Comparison of ENCODE assay signal across 8 mouse cellular contexts in the genomic region with DNA sequence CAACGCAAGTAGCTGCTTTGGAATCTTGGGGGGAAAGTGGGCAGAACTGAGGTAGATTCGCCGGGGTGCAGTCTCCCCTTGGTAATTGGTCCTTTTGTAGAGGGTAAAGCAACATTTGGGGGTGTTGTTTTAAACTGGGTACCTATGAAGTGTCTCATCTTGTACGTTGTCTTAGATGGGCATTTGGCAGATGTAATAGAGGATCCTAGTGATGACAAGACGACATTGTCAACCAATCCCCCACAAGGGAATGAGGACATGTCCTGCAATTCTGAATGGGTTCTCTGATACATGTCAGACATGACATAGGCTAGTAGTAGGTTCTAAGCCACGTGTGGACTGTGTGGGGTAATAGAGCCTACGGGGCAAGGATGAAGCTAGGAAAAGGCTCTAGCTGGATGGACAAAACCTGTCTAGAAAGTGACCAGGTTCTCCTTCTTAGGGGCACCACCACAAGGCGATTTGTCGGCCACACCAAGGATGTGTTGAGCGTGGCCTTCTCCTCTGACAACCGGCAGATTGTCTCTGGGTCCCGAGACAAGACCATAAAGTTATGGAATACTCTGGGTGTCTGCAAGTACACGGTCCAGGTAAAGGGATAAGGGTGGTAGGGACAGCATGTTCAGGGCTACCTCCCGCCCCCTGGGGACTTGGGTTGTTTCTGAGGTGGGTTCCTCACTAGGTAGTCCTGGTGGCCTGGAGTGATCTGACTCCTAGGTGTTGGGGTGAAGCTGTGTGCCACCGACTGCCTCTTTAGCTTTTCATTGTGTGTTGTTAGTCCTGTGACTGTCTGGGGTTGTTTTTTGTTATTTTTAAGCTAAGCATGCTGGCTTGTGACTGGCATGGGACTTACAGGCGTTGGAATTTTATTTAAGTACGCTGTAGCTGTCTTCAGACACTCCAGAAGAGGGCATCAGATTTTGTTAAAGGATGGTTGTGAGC. TPM values are rescaled to one million over a fixed set of nuclear protein-coding genes. Genes with fewer than 3 reads are reported as not detected.
DNase-seq lines count a peak whose midpoint lies in the region; ATAC-seq and TF ChIP-seq lines count a peak whose summit lies in the region.

No protein-coding gene starts in this region.

- WGBS in forebrain, embryonic 15.5 days = 79% methylated on average over 17 of the region's 17 CpGs
- 50% methylated on average over 17 of the region's 17 CpGs for WGBS in liver, embryonic 13.5 days (ENCODE audit: insufficient replicate concordance)

- TF ChIP-seq EP300 in CH12.LX (IDR thresholded peaks at IDR 0.05; ENCODE audit: low read length) = no peak

- no peak for ATAC-seq in forebrain, embryonic 15.5 days (replicated peaks)
- no peak for ATAC-seq in liver, embryonic 13.5 days (ENCODE audit: low read depth)

- in situ Hi-C loops in CH12.LX (cut with MboI; ENCODE audit: low pct_ligation_motif_present, low pct_unique_long_range_greater_than_20kb, low sequenced_read_pairs) = no loop called here

- TF ChIP-seq POLR2A in CH12.LX (IDR thresholded peaks at IDR 0.05; ENCODE audit: low read depth, low read length) = peak; percentile 45

- no peak for DNase-seq in gastrocnemius, adult 2 months
- DNase-seq in gastrocnemius, adult 8-10 months (ENCODE audit: low spot score in 2 of 2) = no peak
- no peak for DNase-seq in CH12.LX (ENCODE audit: extremely low read depth)
- no peak for DNase-seq in liver, embryonic 13.5 days
- no peak for DNase-seq in urinary bladder, postnatal 4 days (ENCODE audit: low spot score in 2 of 2)
- DNase-seq in layer of hippocampus, adult 8-10 months (ENCODE audit: low spot score in 2 of 2) = no peak
- DNase-seq in left cerebral cortex, adult 8-10 months (ENCODE audit: low spot score in 2 of 2) = no peak

- intact Hi-C loops in gastrocnemius, adult 2 months (cut with DNase I) = loop anchor here (1.0 kb wide), 1 partner anchor 14 kb away; no protein-coding TSS in a partner anchor

- no peak overlapping the region for H3K27ac ChIP-seq in gastrocnemius, adult 2 months
- peak overlapping the region; percentile 18 for H3K27ac ChIP-seq in CH12.LX (ENCODE audit: insufficient read depth, low read depth)
- H3K27ac ChIP-seq in forebrain, embryonic 15.5 days (replicated peaks) = no peak overlapping the region
- peak overlapping the region; percentile 94 for H3K27ac ChIP-seq in liver, embryonic 13.5 days

- peaks cover 12 to 61% of the 10 kb centered on the region in 2 experiments for H3K4me1 ChIP-seq in CH12.LX (ENCODE audit: control insufficient read depth in 1 of 2, insufficient read depth in 2 of 2)
- peaks cover 42% of the 10 kb centered on the region for H3K4me1 ChIP-seq in forebrain, embryonic 15.5 days
- H3K4me1 ChIP-seq in liver, embryonic 13.5 days (replicated peaks) = peaks cover 69% of the 10 kb centered on the region

- H3K9ac ChIP-seq in CH12.LX (ENCODE audit: insufficient read depth, low read depth) = peak overlapping the region; percentile 100
- peak overlapping the region; percentile 77 for H3K9ac ChIP-seq in forebrain, embryonic 15.5 days (replicated peaks)
- peak overlapping the region; percentile 92 for H3K9ac ChIP-seq in liver, embryonic 13.5 days

- peak overlapping the region; percentile 96 for H3K4me2 ChIP-seq in CH12.LX (ENCODE audit: insufficient read depth, low read depth, poor library complexity, severe bottlenecking)
- peak overlapping the region; percentile 93 for H3K4me2 ChIP-seq in forebrain, embryonic 15.5 days (replicated peaks)
- H3K4me2 ChIP-seq in liver, embryonic 13.5 days = peak overlapping the region; percentile 84

- no peaks in the 10 kb centered on the region for H3K27me3 ChIP-seq in CH12.LX (replicated peaks)
- H3K27me3 ChIP-seq in forebrain, embryonic 15.5 days = no peaks in the 10 kb centered on the region
- no peaks in the 10 kb centered on the region for H3K27me3 ChIP-seq in liver, embryonic 13.5 days

- no peaks in the 10 kb centered on the region for H3K9me3 ChIP-seq in CH12.LX (replicated peaks; ENCODE audit: low read length)
- H3K9me3 ChIP-seq in forebrain, embryonic 15.5 days = no peaks in the 10 kb centered on the region
- H3K9me3 ChIP-seq in liver, embryonic 13.5 days (replicated peaks) = no peaks in the 10 kb centered on the region

- peaks cover 59 to 63% of the 10 kb centered on the region in 2 experiments for H3K36me3 ChIP-seq in CH12.LX (replicated peaks in 1 of 2; ENCODE audit: control insufficient read depth in 1 of 2, insufficient read depth in 1 of 2, low read length in 1 of 2)
- H3K36me3 ChIP-seq in forebrain, embryonic 15.5 days = peaks cover 53% of the 10 kb centered on the region
- peaks cover 61% of the 10 kb centered on the region for H3K36me3 ChIP-seq in liver, embryonic 13.5 days

- H3K4me3 ChIP-seq in gastrocnemius, adult 2 months = peak overlapping the region; percentile 92
- peak overlapping the region; percentile 77 to 96 (median 89) for H3K4me3 ChIP-seq in CH12.LX (replicated peaks in 1 of 3; ENCODE audit: low read depth in 2 of 3, low read length in 2 of 3, poor library complexity in 1 of 3)
- H3K4me3 ChIP-seq in forebrain, embryonic 15.5 days = peak overlapping the region; percentile 88
- peak overlapping the region; percentile 88 for H3K4me3 ChIP-seq in liver, embryonic 13.5 days (replicated peaks)

- TF ChIP-seq RAD21 in CH12.LX (IDR thresholded peaks at IDR 0.05; ENCODE audit: low read depth, low read length) = no peak

- TF ChIP-seq CTCF in gastrocnemius, adult 2 months (IDR thresholded peaks at IDR 0.05) = no peak
- no peak for TF ChIP-seq CTCF in CH12.LX (conservative IDR thresholded peaks at IDR 0.05 in 1 of 2, IDR thresholded peaks at IDR 0.05 in 1 of 2; ENCODE audit: low read depth in 2 of 2, low read length in 2 of 2)

- H3K79me2 ChIP-seq in CH12.LX (replicated peaks; ENCODE audit: control insufficient read depth, extremely low read depth, insufficient read depth, poor library complexity, severe bottlenecking) = peaks cover 66% of the 10 kb centered on the region

- dilution Hi-C loops in CH12.LX (cut with MboI; ENCODE audit: extremely low pct_ligation_motif_present, extremely low pct_unique_long_range_greater_than_20kb, low sequenced_read_pairs) = no loop called here

TF ChIP-seq in CH12.LX, 34 proteins besides CTCF, POLR2A, EP300 and RAD21 (continues in another document):
- TF ChIP-seq BHLHE40 (IDR thresholded peaks at IDR 0.05; ENCODE audit: low read depth, low read length) (no peak), ZMIZ1 (IDR thresholded peaks at IDR 0.05; ENCODE audit: low read depth, low read length) (no peak), IRF4 (IDR thresholded peaks at IDR 0.05; ENCODE audit: low read depth, low read length) (no peak), TCF12 (IDR thresholded peaks at IDR 0.05; ENCODE audit: low read depth, low read length) (no peak), NRF1 (IDR thresholded peaks at IDR 0.05; ENCODE audit: low read depth, low read length) (no peak), ZNF384 (IDR thresholded peaks at IDR 0.05; ENCODE audit: low read depth, low read length) (no peak), MAFK (IDR thresholded peaks at IDR 0.05; ENCODE audit: insufficient replicate concordance, low read length) (no peak), POLR2AphosphoS2 (IDR thresholded peaks at IDR 0.05; ENCODE audit: low read depth, low read length) (peak; percentile 70), CHD2 (IDR thresholded peaks at IDR 0.05; ENCODE audit: low read length) (0 out of 2 replicates have a peak, but pooled peaks have one; percentile 8)

RNA-seq across cellular contexts. Expression of a gene that starts 2.0 kb away (rescaled TPM):
- total RNA-seq in gastrocnemius, adult 2 months (2021) = 100 to 1,000 TPM; 383 to 424 TPM
- total RNA-seq in gastrocnemius, adult 8-10 months (2022) = 100 to 1,000 TPM; 411 to 495 (median 459) TPM
- total RNA-seq in CH12.LX (2012; rRNA removed) (5,582 and 6,330 TPM in 2 replicates), CH12.LX (2014; rRNA removed) (4,885 and 5,265 TPM in 2 replicates)
- polyA plus RNA-seq in CH12.LX (2012; ENCODE audit: insufficient read length, low read depth) = 3,744 and 4,313 TPM in 2 replicates
- 475 and 481 TPM in 2 replicates for polyA plus RNA-seq in forebrain, embryonic 15.5 days (2015; fragmentation: Nextera tagmentation; extraction: Ambion mirVana)
- 688 and 710 TPM in 2 replicates for polyA plus RNA-seq in liver, embryonic 13.5 days (2015; fragmentation: Nextera tagmentation; extraction: Ambion mirVana)
- 100 to 1,000 TPM; 240 to 284 (median 258) TPM for total RNA-seq in layer of hippocampus, adult 8-10 months (2022)
- total RNA-seq in left cerebral cortex, adult 8-10 months (2022) = 100 to 1,000 TPM; 246 to 281 (median 256) TPM

RNA-seq across cellular contexts. Expression of a gene that starts 15.1 kb away (rescaled TPM):
- 10 to 100 TPM; 19.9 to 23.6 TPM for total RNA-seq in gastrocnemius, adult 2 months (2021)
- total RNA-seq in gastrocnemius, adult 8-10 months (2022) = 10 to 100 TPM; 13.7 to 25.0 (median 20.8) TPM
- 30.2 and 36.0 TPM in 2 replicates for total RNA-seq in CH12.LX (2012; rRNA removed)
- 18.8 and 20.9 TPM in 2 replicates for total RNA-seq in CH12.LX (2014; rRNA removed)
- 51.6 and 63.7 TPM in 2 replicates for polyA plus RNA-seq in CH12.LX (2012; ENCODE audit: insufficient read length, low read depth)
- polyA plus RNA-seq in forebrain, embryonic 15.5 days (2015; fragmentation: Nextera tagmentation; extraction: Ambion mirVana) = 6.0 and 6.3 TPM in 2 replicates
- polyA plus RNA-seq in liver, embryonic 13.5 days (2015; fragmentation: Nextera tagmentation; extraction: Ambion mirVana) = 1.7 and 2.4 TPM in 2 replicates
- total RNA-seq in layer of hippocampus, adult 8-10 months (2022) = 10 to 100 TPM; 45.7 to 73.5 (median 57.9) TPM
- total RNA-seq in left cerebral cortex, adult 8-10 months (2022) = 10 to 100 TPM; 57.7 to 65.7 (median 61.3) TPM

RNA-seq across cellular contexts. Expression of a gene that starts 23.8 kb away (rescaled TPM):
- 10 to 100 TPM; 25.9 to 51.8 TPM for total RNA-seq in gastrocnemius, adult 2 months (2021)
- total RNA-seq in gastrocnemius, adult 8-10 months (2022) = 10 to 100 TPM; 25.5 to 30.8 (median 29.7) TPM
- total RNA-seq in CH12.LX (2012; rRNA removed) (20.8 and 34.6 TPM in 2 replicates), CH12.LX (2014; rRNA removed) (9.2 and 9.5 TPM in 2 replicates)
- polyA plus RNA-seq in CH12.LX (2012; ENCODE audit: insufficient read length, low read depth) = 11.6 and 15.1 TPM in 2 replicates
- polyA plus RNA-seq in forebrain, embryonic 15.5 days (2015; fragmentation: Nextera tagmentation; extraction: Ambion mirVana) = 1.4 and 1.7 TPM in 2 replicates
- 0.06 and 0.09 TPM in 2 replicates for polyA plus RNA-seq in liver, embryonic 13.5 days (2015; fragmentation: Nextera tagmentation; extraction: Ambion mirVana)
- 1 to 10 TPM; 2.2 to 3.4 (median 3.1) TPM for total RNA-seq in layer of hippocampus, adult 8-10 months (2022)
- 1 to 10 TPM; 3.4 to 4.5 (median 3.8) TPM for total RNA-seq in left cerebral cortex, adult 8-10 months (2022)

RNA-seq across cellular contexts. Expression of a gene that starts 24.4 kb away (rescaled TPM):
- total RNA-seq in gastrocnemius, adult 2 months (2021) = 1 to 10 TPM; 1.5 to 2.2 TPM
- 1 to 10 TPM; 1.4 to 3.1 (median 1.8) TPM for total RNA-seq in gastrocnemius, adult 8-10 months (2022)
- total RNA-seq in CH12.LX (2012; rRNA removed) (6.8 and 7.1 TPM in 2 replicates), CH12.LX (2014; rRNA removed) (51.6 and 61.0 TPM in 2 replicates)
- 5.6 and 17.1 TPM in 2 replicates for polyA plus RNA-seq in CH12.LX (2012; ENCODE audit: insufficient read length, low read depth)
- polyA plus RNA-seq in forebrain, embryonic 15.5 days (2015; fragmentation: Nextera tagmentation; extraction: Ambion mirVana) = 4.5 and 5.8 TPM in 2 replicates
- polyA plus RNA-seq in liver, embryonic 13.5 days (2015; fragmentation: Nextera tagmentation; extraction: Ambion mirVana) = 1.2 and 1.7 TPM in 2 replicates
- total RNA-seq in layer of hippocampus, adult 8-10 months (2022) = 1 to 10 TPM in 2 of 4 experiments, under 1 TPM in 2; 0.40 to 3.0 (median 1.0) TPM
- total RNA-seq in left cerebral cortex, adult 8-10 months (2022) = 1 to 10 TPM in 1 of 4 experiments, under 1 TPM in 3; 0.38 to 1.8 (median 0.45) TPM

Comparison
In these comparisons a context has a peak if more than half of its experiments do, and no peak if none do; other contexts are left out.
1. H3K27ac ChIP-seq: peak in CH12.LX (single experiment) and liver, embryonic 13.5 days (single experiment); none in gastrocnemius, adult 2 months (single experiment) and forebrain, embryonic 15.5 days (single experiment).
2. RNA of a gene that starts 2.0 kb away (total RNA-seq): 4,885 to 6,330 TPM in CH12.LX; 411 to 495 TPM in gastrocnemius, adult 8-10 months, 383 to 424 TPM in gastrocnemius, adult 2 months, 246 to 281 TPM in left cerebral cortex, adult 8-10 months and 240 to 284 TPM in layer of hippocampus, adult 8-10 months; every median in the first group is over 4 times any median in the second.
3. Peak in every context shown above with its lines, with median percentiles within 50 percentile points of each other: H3K4me3 ChIP-seq, H3K4me2 ChIP-seq and H3K9ac ChIP-seq.